Comparison of ENCODE assay signal across 17 mouse cellular contexts in genomic region chr10:106122952-106123351, GRCm38 (mm10).
DNase-seq lines count a peak whose midpoint lies in the region; ATAC-seq lines count a peak whose summit lies in the region.
"Had no signal": no experiment of that assay in that cellular context is flagged by ENCODE, and none has a peak within 500 bp of the region (broad histone marks: within the 10 kb centered on the region; RNA-seq: fewer than 3 reads in every experiment).

No protein-coding gene starts in this region.

- ATAC-seq in granulocyte monocyte progenitor cell, adult 5-6 weeks (replicated peaks; ENCODE audit: poor library complexity, severe bottlenecking): no peak
- ATAC-seq: inflammation-experienced regulatory T-cells, adult 6 months had no signal

- H3K27ac ChIP-seq in heart, embryonic 10.5 days: no peak overlapping the region
- H3K27ac ChIP-seq: heart, embryonic 15.5 days; kidney, postnatal 0 days; limb, embryonic 12.5 days; neural tube, embryonic 13.5 days had no signal

- H3K27me3 ChIP-seq in heart, embryonic 10.5 days (ENCODE audit: insufficient read depth, poor library complexity, severe bottlenecking): no peaks in the 10 kb centered on the region
- H3K27me3 ChIP-seq: heart, embryonic 15.5 days; limb, embryonic 12.5 days; neural tube, embryonic 13.5 days had no signal

- H3K4me3 ChIP-seq in heart, embryonic 10.5 days: no peak overlapping the region
- H3K4me3 ChIP-seq: heart, embryonic 15.5 days; limb, embryonic 12.5 days; neural tube, embryonic 13.5 days had no signal

- WGBS in heart, embryonic 10.5 days: 87% methylated on average over 8 of the region's 8 CpGs

- H3K36me3 ChIP-seq in heart, embryonic 10.5 days: no peaks in the 10 kb centered on the region
- H3K36me3 ChIP-seq: heart, embryonic 15.5 days; limb, embryonic 12.5 days; neural tube, embryonic 13.5 days had no signal

- intact Hi-C loops in left cerebral cortex, postnatal 14 days (cut with DNase I): no loop called here

- H3K9me3 ChIP-seq in heart, embryonic 10.5 days: no peaks in the 10 kb centered on the region
- H3K9me3 ChIP-seq: heart, embryonic 15.5 days; limb, embryonic 12.5 days; neural tube, embryonic 13.5 days had no signal

- peak; percentile 56 to 60 for DNase-seq in cerebellum, postnatal 14 days
- no peak for DNase-seq in cerebellum, adult 11-12 months
- peak; percentile 1 to 18 for DNase-seq in heart, adult 18-20 months
- no peak for DNase-seq in heart, embryonic 10.5 days (ENCODE audit: low spot score)
- peak; percentile 23 for DNase-seq in MN1 (ENCODE audit: low spot score)
- DNase-seq in left cerebral cortex, postnatal 14 days (ENCODE audit: low spot score in 2 of 2): peak; percentile 8 to 20
- no peak for DNase-seq in kidney, postnatal 10 days
- DNase-seq: adrenal gland, postnatal 10 days; lung, postnatal 36 days; midbrain, embryonic 14.5 days; thymus, postnatal 14 days had no signal

- H3K4me1 ChIP-seq in heart, embryonic 10.5 days: no peaks in the 10 kb centered on the region
- H3K4me1 ChIP-seq: heart, embryonic 15.5 days; limb, embryonic 12.5 days; neural tube, embryonic 13.5 days had no signal

Comparison
In these comparisons a context has a peak if more than half of its experiments do, and no peak if none do; other contexts are left out.
1. DNase-seq: peak in cerebellum, postnatal 14 days (2 of 2), heart, adult 18-20 months (2 of 2), MN1 (single experiment) and left cerebral cortex, postnatal 14 days (2 of 2); none in cerebellum, adult 11-12 months (single experiment), heart, embryonic 10.5 days (single experiment) and kidney, postnatal 10 days (single experiment).